ENCODE assay signal across 8 mouse cellular contexts in the genomic region with DNA sequence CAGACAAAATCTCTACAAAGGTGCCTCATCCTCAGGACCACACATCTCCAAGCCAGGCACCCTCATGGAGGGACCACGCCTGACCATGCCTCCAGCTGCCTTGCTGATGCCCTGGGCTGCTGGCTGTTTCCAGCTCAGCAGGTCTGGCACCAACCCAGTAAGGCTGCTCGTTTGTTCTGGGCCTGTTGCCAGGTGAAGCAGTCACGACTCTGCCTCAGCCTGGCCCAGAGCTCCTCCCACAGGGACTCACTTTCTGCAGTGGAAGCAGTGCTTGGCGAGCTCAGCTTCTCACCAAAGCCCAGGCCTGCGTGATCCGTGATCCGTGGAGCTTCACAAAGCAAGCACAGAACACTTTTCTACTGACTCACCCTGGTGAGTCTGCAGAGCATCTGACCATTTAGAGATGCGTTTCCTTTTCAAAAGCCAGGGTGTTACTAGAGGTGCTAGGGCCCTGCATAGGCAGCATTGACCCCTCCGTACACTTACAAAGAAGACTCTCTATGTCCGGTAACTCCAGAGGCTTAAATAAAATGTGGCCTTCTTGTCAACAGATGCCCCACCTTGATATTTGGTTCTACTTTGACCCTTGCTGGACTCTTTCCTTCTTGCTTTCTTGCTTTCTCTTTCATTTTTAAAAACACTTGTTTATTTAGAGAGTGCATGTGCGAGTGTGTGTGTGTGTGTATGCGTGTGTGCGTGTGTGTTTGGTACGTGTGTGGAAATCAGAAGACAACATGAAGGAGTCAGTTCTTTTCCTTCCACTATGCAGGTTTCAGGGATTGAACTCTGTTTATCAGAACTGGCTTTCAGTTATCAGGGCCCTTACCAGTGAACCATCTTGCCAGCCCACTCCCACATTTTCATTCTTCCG. TPM values are rescaled to one million over a fixed set of nuclear protein-coding genes. Genes with fewer than 3 reads are reported as not detected.
DNase-seq lines count a peak whose midpoint lies in the region; ATAC-seq lines count a peak whose summit lies in the region.

No protein-coding gene starts in this region.

- H3K4me3 ChIP-seq in embryonic facial prominence, embryonic 14.5 days (ENCODE audit: low read depth, low read length) = no peak overlapping the region
- H3K4me3 ChIP-seq in heart, embryonic 10.5 days = no peak overlapping the region

- no peaks in the 10 kb centered on the region for H3K9me3 ChIP-seq in embryonic facial prominence, embryonic 14.5 days (ENCODE audit: control insufficient read depth, low read length)
- H3K9me3 ChIP-seq in heart, embryonic 10.5 days = no peaks in the 10 kb centered on the region

- 0 out of 2 replicates have a peak, but pooled peaks cover 5% of the 10 kb centered on the region for H3K4me1 ChIP-seq in embryonic facial prominence, embryonic 14.5 days (ENCODE audit: control insufficient read depth, insufficient read depth, low read length)
- no peaks in the 10 kb centered on the region for H3K4me1 ChIP-seq in heart, embryonic 10.5 days

- H3K9ac ChIP-seq in embryonic facial prominence, embryonic 14.5 days (ENCODE audit: low read depth, low read length) = no peak overlapping the region

- peak; percentile 95 for ATAC-seq in embryonic facial prominence, embryonic 14.5 days (ENCODE audit: low read depth)

- DNase-seq in spleen, adult 12 weeks (ENCODE audit: low spot score) = peak; percentile 27
- no peak for DNase-seq in spleen, postnatal 14 days (ENCODE audit: low spot score in 2 of 2)
- DNase-seq in embryonic facial prominence, embryonic 14.5 days (ENCODE audit: low spot score) = peak; percentile 94
- peak; percentile 81 for DNase-seq in heart, embryonic 10.5 days (ENCODE audit: low spot score)
- DNase-seq in kidney, adult 8-10 months = peak; percentile 93 to 96
- peak; percentile 95 for DNase-seq in left cerebral cortex, postnatal 4 days
- DNase-seq in naive thymus-derived CD4-positive, alpha-beta T cell, adult 2 months (ENCODE audit: low read depth) = peak; percentile 83
- peak; percentile 92 for DNase-seq in telencephalon, adult 2 months (ENCODE audit: low read depth, low spot score)

- H3K36me3 ChIP-seq in embryonic facial prominence, embryonic 14.5 days (ENCODE audit: control insufficient read depth, insufficient read depth, low read length) = peaks cover 10% of the 10 kb centered on the region; the same call in 1 of the 2 replicates
- H3K36me3 ChIP-seq in heart, embryonic 10.5 days = no peaks in the 10 kb centered on the region

- no peaks in the 10 kb centered on the region for H3K27me3 ChIP-seq in embryonic facial prominence, embryonic 14.5 days (replicated peaks; ENCODE audit: control insufficient read depth, insufficient read depth, low read length)
- no peaks in the 10 kb centered on the region for H3K27me3 ChIP-seq in heart, embryonic 10.5 days (ENCODE audit: insufficient read depth, poor library complexity, severe bottlenecking)

- intact Hi-C loops in left cerebral cortex, postnatal 4 days (cut with DNase I) = no loop called here

- 53% methylated on average over 15 of the region's 15 CpGs for WGBS in embryonic facial prominence, embryonic 14.5 days
- 70% methylated on average over 15 of the region's 15 CpGs for WGBS in heart, embryonic 10.5 days

- peak overlapping the region; percentile 59 for H3K27ac ChIP-seq in embryonic facial prominence, embryonic 14.5 days (replicated peaks; ENCODE audit: low read depth, low read length)
- no peak overlapping the region for H3K27ac ChIP-seq in heart, embryonic 10.5 days

- H3K4me2 ChIP-seq in embryonic facial prominence, embryonic 14.5 days (ENCODE audit: low read depth, low read length) = no peak overlapping the region

RNA-seq across cellular contexts. Expression of a gene that starts 15.0 kb away (rescaled TPM):
- 0.93 and 1.2 TPM in 2 replicates for polyA plus RNA-seq in embryonic facial prominence, embryonic 14.5 days (2014; fragmentation: Nextera tagmentation; extraction: Ambion mirVana)
- 0.05 TPM in 1 of 2 replicates, not detected in the other for polyA plus RNA-seq in heart, embryonic 10.5 days (2016; fragmentation: Nextera tagmentation; extraction: Ambion mirVana)
- 1 to 10 TPM; 3.7 to 5.0 TPM for total RNA-seq in left cerebral cortex, postnatal 4 days (2021)

RNA-seq across cellular contexts. Expression of a gene that starts 25.6 kb away (rescaled TPM):
- polyA plus RNA-seq in embryonic facial prominence, embryonic 14.5 days (2014; fragmentation: Nextera tagmentation; extraction: Ambion mirVana) = 11.9 and 14.5 TPM in 2 replicates
- 0.91 and 2.9 TPM in 2 replicates for polyA plus RNA-seq in heart, embryonic 10.5 days (2016; fragmentation: Nextera tagmentation; extraction: Ambion mirVana)
- 100 to 1,000 TPM; 124 to 146 TPM for total RNA-seq in left cerebral cortex, postnatal 4 days (2021)

RNA-seq across cellular contexts. Expression of a gene that starts 47.9 kb away (rescaled TPM):
- 0.10 TPM in 1 of 2 replicates, not detected in the other for polyA plus RNA-seq in embryonic facial prominence, embryonic 14.5 days (2014; fragmentation: Nextera tagmentation; extraction: Ambion mirVana)
- not detected in 2 replicates for polyA plus RNA-seq in heart, embryonic 10.5 days (2016; fragmentation: Nextera tagmentation; extraction: Ambion mirVana)
- total RNA-seq in left cerebral cortex, postnatal 4 days (2021) = not detected

RNA-seq across cellular contexts. Expression of a gene that starts 58.4 kb away (rescaled TPM):
- polyA plus RNA-seq in embryonic facial prominence, embryonic 14.5 days (2014; fragmentation: Nextera tagmentation; extraction: Ambion mirVana) = 0.18 TPM in 1 of 2 replicates, not detected in the other
- not detected in 2 replicates for polyA plus RNA-seq in heart, embryonic 10.5 days (2016; fragmentation: Nextera tagmentation; extraction: Ambion mirVana)
- not detected for total RNA-seq in left cerebral cortex, postnatal 4 days (2021)

Comparison
In these comparisons a context has a peak if more than half of its experiments do, and no peak if none do; other contexts are left out.
1. DNase-seq: peak in spleen, adult 12 weeks (single experiment), embryonic facial prominence, embryonic 14.5 days (single experiment), heart, embryonic 10.5 days (single experiment), kidney, adult 8-10 months (2 of 2), left cerebral cortex, postnatal 4 days (single experiment), naive thymus-derived CD4-positive, alpha-beta T cell, adult 2 months (single experiment) and telencephalon, adult 2 months (single experiment); none in spleen, postnatal 14 days (0 of 2).